Mouse (Mus musculus) kidney, postnatal 25 days (tissue): ENCODE measurements around the gene Mfsd4b1.
"Not testable (repeated sequence)": the region's sequence is repeated elsewhere in the genome, so short reads cannot be mapped to it uniquely, and the experiment has no call there.

Source experiments
- DNase-seq, 2 experiments: peaks; one replicate each; pipeline ENCODE4 v3.0.0; 2021; ENCODE audit warnings: mixed read lengths in 2 of 2

Mfsd4b1 gene

DNA sequence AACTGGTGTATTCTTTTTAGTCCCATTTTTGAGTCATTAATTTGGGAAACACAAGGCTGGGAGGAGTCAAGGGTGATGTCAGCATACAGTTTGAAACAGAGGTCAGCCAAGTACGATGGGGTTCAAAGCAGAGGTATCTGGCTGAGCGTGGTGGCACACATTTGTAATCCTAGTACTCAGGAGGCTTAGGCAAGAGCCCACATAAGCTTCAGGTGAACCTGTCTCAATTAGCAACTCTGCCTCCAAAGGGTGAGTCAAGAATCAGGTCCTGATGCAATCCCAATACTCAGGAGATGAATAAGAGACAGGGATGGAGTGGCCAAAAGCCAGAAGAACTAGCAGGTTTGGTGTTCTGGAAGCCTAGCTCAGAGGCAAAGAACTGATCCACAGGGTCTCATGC lies 7.8 kb upstream of the Mfsd4b1 start:
- DNase-seq, result no peak

DNA sequence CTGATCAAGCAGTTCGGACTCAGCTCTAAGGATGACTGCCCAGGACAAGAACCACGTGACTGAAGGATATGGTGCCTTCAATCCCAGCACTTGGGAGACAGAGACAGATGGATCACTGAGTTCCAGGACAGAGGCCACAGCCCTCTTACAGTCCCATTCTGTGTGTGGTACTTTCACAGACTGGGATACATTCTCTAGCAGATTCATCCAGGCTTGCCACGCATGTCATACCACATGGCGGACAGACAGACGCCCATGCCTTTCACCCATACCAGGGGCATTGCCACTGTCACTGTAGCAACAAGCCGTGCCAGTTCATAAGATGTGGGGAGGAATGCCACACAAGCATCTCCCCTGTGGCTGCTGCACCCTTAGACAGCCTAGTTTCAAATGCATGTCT lies 5.6 kb upstream of the Mfsd4b1 start:
- no peak for DNase-seq

DNA sequence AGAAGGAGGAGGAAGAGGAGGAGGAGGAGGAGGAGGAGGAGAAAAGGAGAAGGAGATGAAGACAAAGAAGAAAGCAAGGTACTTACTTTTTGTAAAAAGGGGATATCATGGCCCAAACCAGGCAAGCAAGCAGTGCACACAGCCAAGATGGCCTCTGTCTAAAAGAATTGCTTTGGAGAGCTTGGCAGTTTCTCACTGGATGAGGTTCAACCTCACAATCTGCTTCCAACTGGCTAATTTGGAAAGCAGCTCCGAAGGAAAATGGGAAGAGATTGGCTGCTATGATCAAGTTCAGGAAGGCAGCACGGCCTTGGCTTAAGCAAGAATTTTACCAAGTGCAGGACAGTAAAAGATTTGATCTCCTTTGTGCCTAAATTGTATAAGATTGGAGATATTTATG lies 4.5 kb upstream of the Mfsd4b1 start:
- no peak for DNase-seq

DNA sequence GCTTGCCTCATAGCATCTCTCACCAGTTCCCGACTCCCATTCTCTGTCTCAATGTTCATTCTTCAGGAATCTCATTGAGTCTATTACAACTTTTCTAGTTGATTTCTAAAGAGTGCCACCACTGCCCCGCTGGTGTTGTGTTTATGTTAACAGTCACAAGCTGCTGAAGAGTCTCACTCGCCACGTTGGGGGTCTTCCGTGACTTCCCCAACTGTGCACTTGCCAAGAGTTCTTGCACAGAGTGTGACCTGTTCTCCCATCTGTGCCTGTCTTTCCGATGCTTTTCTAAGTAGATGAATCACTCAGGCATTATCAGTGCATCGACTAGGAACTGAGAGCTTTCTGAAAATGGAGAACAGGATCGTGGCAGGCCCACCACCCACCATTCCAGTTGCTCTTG lies 3.0 kb upstream of the Mfsd4b1 start:
- DNase-seq, result no peak

DNA sequence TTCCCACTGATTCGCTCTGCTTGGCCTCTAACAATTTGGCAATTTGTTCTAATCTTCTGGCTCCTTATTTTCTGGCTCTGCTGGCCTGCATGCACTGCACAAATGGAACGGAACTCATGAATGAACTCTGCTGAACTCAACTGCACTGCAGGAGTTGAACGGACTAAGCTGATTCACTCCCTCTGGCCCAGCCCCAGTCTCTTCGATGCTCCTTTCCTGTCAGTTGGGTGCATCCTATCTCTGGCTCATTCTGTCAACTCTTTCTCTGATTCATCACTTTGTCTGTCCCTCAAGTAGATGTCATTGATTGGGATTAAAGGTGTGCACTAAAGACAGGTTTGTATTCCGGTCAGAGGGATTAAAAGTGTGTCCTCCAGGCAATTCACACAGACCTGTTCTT lies 1.5 kb upstream of the Mfsd4b1 start:
- DNase-seq, result no peak

DNA sequence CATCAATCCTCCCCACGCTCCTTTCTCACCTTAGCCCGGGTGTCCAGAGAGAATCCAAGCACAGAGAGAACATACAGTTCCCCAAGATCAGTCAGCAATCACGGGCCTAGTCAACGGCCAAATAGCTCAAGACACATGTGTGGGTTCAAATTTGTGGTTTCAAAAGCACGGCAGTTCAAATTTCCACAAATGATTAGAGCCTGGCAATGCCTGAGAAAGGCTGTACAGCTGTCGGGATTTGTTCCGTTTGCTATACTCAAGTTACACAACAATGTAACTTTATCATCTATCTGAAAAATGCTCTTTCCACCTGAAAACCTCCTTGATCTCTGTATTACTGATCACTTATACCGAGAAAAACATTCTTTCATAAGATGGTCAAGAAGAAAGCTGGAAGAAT lies 492 bp upstream of the Mfsd4b1 start:
- DNase-seq, result no peak

DNA sequence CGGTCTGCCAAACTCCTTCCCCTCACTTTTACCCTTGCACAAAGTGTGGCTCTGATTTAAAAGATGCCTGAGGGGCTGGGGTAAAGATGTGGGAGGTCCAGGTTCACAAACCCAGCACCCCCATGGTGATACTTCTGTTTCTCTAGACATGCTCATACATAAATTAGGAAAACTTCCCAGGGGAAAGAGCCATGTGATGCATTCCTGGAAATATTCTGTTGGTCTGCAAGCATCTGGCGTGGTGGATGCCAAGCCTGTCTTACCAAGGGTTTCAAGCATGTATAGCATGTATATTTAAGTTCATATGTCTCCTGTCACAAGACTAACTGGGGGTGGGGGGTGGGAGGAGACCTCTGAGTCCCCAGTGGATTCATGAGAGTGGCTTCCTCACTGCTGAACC lies 4.7 kb downstream of the Mfsd4b1 start:
- peak in 1 of 2 experiments; percentile 14 for DNase-seq

DNA sequence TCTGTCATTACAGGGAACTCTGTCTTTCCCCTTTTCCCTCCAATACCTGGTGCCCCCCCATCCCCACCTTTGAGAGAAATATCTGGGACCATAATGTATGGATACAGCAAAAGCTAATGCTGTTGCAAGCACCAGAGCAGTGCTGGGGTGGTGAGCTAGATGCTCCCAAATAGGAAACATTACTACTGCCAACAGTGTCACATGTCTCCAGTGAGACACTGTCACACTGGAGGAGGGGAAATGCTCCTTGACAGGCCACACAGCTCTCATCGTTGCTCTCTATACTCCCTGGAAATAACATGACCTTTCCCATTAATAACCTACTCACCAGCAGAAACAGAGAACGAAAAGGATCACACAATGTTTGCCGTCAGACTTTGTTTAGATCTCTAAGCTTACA lies 5.6 kb downstream of the Mfsd4b1 start:
- no peak for DNase-seq

DNA sequence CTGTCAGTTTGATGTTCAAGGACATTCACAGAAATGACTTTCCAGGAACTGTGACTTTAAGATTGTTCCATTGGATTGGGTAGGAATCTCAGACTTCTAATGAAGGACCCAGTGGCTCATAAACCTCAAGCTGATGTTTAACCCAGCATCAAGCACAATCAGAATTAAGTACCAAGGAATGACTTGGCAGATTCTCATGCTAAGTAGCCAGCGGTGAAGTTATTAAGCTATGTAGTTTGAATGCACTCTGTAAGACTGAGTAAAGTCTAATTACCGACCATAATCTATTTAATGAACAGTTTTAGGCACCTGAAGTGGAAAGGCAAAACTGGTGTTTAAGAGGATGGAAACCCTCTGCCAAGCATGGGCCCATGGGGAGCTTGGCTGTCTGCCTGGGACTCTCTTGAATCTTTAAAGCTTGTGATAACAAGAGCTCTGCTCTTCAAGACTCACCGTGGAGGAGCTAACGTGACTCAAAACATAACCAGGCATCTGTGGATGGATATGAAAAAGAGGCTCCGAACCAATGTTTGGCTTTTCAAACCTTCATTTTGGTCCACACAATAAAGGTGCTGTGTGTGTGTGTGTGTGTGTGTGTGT lies 6.7 kb downstream of the Mfsd4b1 start:
- DNase-seq, result peak; percentile 53 to 55

DNA sequence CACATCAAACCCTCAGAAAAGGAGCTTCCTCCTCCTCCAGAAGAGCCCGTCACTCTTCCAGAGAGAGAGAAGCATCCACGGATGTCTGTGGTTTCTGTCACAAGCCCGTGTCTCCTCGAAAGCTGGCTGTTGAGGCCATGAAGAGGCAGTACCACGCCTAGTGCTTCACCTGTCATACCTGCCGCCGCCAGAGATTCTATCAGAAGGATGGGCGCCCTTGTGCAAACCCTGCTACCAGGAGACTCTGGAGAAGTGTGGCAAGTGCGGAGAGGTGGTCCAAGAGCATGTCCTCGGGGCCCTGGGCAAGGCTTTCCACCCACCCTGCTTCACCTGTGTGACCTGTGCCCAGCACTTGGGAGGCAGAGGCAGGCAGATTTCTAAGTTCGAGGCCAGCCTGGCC lies 15.5 kb downstream of the Mfsd4b1 start:
- DNase-seq, result no peak

DNA sequence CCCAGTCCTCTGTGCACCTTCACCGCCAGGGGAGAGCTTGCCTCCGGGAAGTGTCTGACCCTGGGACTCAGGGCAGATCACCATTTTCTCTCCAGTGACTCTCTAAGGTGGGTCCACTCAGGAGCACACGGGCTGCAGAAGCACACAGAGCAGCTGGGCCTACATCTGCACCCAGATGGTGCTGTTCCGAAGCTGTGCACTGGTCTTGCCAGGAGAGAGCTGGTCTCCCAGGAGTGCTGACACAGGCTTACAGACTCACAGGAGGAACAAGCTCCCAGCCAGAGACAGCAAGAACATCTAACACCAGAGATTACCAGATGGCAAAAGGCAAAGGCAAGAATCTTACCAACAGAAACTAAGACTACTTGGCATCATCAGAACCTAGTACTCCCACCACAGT lies 16.2 kb downstream of the Mfsd4b1 start:
- not testable (repeated sequence) for DNase-seq

DNA sequence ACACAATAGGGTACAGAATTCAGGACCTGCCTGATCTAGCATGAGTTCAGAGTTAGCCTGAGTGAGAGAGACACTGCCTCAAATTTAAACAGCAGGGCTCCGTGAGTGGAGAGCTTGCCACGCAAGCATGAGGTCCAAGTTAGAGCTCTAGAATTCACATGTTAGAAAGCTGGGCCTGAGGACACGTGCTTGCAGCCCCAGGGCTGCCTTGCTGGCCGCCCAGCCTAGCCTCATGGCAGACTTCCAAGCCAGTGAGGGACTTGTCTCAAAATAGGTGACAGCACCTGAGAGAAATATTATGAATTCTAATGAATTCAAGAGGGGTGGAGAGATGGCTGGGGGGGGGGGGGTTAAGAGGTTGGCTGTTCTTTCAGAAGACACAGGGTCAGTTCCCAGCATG lies 17.1 kb downstream of the Mfsd4b1 start:
- DNase-seq, result peak; percentile 43 to 65

DNA sequence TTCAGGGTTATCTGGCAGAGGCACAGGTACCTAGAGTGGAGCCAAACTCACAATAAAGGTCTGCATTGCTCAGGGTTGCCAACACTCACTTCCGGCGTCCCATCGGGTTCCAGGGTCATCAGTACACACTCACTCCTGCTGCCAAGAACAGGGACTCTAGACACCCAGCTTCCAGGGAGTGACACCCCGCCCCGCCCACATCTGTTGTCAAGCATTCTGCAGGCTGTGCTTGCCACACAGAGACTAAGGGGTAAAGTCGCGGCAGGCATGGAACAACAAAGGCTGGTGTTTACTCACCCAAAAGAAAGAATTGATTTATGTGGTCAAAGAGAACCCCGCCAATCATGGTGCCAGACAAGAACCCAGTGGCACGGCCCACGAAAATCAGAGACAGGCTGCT lies 18.1 kb downstream of the Mfsd4b1 start:
- peak in 1 of 2 experiments; percentile 51 for DNase-seq

DNA sequence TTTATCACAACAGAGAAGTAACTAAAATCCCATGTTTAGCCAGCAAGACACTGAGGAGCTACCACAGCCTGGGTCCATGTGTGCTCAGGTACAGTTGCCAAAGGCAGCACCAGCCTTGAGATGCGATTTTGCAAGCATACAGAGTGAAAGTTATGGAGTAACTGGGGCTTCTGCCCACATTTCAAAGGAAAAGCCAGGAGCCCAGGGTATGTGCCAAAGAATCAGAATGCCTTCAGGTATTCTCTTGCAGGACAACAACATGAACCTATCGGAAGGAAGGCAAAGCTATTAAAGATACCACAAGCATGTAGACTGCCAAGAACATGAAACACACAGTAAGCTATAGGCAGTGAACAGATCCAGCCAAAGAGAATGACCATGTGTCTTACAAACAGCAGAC lies 24.3 kb downstream of the Mfsd4b1 start:
- DNase-seq, result no peak

DNA sequence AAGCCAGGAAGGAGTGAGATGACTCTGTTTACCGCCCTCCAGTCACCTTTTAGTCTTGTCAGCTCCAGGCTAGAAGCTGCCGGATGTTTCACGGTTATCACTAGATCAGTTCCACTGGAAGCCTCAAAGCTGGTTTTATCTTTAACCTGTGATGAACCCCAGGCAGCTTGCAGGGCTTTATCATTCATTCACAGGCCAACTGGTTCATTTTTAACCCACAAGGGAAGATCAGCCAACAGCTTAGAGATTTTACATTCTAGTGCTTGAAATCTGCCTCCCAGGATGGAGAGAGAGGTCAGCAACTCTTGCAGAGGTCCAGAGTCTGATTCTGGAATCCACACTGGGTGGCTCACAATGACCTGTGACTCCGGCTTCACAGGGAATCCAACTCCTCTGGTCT lies 33.9 kb downstream of the Mfsd4b1 start:
- DNase-seq, result peak; percentile 55 to 85

DNA sequence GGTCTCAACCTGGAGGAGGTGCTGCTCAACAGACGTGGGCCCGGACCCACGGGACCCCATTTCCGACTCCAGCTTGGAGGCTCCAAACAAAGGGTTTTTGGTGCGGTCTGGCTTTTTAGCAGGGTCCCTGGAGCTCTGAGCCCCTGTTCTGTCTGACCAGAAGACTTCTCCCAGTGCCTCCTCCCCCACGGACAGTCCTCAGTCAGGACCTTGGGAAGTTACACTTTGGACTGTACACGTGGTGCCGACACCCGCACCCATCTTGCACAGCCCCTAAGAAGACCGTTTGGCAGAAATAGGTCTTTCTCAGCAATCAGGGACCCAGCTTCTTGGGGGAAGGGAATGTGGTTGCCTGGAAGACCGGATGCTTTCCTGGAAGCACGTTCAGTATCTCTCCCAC lies 38.6 kb downstream of the Mfsd4b1 start, which contains the start of gene Mfsd4b5:
Gene Mfsd4b5, minus strand, starts transcription at position 181 of the 400 bp plus-strand sequence.
- peak; percentile 80 to 91 for DNase-seq

DNA sequence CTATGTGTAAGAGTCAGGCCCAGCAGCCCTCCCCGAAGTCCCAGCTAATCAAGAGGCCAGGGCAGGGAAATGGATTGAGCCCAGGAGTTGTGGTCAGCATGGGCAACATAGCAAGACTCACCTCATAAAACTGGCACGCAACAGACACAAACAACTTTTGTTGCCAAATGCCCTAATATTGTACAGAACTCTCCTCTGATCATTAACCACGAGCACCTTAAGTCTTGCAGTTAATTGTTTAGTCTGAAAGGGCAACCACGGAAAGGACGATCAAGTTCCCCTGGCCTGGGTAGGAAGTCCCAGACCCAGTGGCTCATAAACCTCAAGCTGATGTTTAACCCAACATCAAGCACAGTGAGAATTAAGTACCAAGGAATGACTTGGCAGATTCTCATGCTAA lies 42.5 kb downstream of the Mfsd4b1 start:
- peak; percentile 74 to 90 for DNase-seq

DNA sequence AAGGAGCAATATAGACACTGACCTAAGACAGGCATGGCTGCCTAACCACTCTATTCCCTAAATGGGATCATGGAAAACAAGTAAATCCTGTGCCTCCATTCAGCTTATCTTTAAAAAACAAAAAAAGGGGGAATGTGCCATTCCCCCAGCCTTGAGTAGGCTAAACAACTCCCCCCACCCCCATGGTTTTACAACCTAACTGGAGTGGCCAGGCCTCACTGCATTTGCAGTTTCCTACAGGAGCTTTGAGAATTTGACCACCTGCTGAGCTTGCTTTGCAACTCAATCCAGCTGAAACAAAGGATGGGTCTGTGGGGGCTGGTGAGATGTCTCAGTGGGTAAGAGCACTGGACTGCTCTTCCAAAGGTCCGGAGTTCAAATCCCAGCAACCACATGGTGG lies 46.8 kb downstream of the Mfsd4b1 start:
- DNase-seq, result no peak

DNA sequence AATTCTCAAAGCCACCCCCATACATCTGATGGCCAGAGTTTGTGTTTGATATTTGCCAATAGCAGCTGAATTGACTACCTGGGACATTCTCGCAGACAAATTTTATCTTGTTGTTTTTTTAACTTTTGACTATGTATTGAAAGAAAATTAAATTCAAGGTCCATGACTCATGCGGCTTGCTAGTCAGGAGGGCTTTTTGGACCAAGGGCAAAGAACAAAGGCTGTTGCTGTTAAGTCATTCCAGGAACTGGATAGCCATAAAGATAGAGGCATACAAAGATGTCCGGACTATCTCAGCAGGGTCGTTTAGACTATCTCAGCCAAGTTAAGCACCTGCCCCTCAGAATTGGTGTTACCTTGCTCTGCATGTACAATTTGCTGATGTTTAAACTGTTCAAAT lies 47.7 kb downstream of the Mfsd4b1 start:
- no peak for DNase-seq

DNA sequence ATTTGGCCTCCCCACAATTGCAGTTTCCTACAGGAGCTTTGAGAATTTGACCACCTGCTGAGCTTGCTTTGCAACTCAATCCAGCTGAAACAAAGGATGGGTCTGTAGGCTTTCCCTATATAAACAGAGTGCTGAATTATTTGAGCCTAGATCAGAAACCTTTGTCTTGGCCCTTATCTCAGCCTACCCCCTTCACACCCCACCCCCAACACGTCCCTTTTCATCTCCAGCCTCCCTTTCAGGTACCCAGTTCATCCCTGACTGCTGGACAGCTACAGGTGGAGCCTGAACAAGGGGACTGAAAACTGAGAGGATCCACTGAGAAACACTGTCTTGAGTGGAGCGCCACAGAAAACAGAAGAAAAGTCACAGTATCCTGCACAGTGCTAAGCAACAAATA lies 49.3 kb downstream of the Mfsd4b1 start:
- DNase-seq, result no peak

DNA sequence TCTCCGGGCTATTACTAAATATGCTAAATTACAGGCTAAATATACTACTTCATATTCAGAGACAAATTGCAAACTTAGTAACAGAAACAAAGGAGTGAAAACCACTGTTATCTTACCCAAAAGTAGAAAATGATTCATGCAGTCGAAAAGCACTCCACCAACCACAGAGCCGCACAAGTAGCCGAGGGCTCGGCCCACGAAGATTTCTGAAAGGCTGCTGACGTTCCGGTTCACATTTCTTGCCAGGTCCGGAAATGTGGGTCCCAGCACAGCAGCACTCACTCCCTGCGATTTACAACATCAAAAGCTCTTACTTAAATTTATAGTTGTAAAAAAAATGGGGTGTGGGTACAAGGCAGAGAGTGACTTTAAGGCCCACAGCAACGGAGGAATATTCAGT lies 50.1 kb downstream of the Mfsd4b1 start:
- no peak for DNase-seq

DNA sequence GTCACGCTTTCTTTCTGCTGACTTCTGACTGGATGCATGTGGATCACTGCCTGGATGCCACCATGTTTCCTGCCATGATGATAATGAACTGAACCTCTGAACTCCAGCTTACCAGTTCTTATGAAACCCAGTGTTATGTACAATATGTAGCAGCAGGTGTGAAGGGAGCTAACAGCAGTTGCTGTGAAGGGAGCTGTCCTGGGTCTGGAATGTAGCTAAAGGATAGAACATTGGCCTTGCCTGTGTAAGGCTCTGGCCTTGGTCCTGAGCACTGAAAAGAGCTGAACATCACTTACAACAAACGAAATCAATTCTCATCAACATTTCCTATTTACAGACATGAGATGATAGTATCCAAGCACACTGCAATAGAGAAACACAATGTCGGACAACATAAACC lies 57.6 kb downstream of the Mfsd4b1 start:
- DNase-seq, result no peak

DNA sequence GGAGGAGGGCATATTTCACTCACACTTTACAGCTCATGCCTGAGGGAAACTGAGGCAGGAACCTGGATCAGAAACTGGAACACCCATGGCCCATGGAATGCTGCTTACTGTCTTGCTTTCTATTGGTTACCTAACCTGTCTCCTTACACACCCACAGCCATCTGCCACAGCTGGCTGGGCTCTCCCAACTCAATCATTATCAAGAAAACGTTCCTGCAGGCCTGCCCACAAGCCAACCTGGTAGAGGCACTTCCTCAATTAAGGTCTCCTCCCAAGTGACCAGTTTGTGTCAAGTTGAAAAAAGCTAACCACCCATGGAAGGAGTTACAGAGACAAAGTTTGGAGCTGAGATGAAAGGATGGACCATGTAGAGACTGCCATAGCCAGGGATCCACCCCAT lies 63.2 kb downstream of the Mfsd4b1 start:
- DNase-seq, result no peak

DNA sequence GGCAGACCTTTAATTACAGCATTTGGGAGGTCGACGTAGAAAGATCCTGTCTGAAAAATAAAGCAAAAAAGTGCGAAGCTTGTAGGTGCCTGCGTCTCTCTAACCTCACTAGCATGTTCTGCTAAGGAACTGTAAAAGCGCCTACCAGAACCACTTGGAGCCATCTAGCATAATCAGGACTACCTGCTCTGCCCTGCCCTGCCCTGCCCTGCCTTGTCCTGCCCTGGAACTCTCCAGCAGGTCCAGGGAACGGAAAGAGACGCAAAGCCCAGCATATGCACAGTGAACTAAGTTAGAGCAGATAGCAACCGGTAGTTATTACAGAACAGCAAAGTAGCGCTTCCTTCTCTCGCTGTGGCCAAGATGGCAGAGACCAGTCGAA lies 64.6 kb downstream of the Mfsd4b1 start:
- no peak for DNase-seq

DNA sequence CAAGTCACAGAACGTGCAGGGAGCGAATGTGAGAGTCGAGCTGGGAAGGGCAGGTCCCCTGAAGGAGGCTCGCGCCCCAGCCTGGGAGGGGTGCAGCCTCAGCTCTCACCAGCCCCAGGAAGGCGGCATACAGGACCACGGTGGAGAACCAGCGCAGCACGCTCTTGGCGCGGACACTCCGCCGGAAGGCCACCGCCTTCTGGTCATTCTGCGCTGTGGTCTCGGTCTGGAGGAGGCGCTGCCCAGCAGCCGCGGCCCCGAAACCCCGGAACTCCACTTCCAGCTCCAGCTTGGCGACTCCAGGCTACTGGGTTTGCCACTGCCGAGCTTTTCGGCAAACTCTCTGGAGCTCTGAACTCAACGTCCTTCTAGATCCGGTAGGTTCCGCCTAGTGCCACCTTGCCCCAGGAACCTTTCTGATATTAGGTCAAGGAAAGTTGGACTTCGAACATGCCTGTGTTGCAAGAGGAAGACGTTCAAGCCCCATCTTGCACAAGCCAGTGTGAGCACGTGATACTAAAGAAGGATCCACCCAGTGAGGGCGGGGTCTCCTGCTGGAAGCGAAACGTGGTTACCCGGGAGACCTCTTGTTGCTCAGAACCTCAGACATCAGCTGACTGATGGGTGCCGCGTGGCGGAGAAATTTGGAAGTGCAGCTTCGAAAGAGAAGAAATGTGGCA lies 65.2 kb downstream of the Mfsd4b1 start, which contains the start of gene Mfsd4b3:
Gene Mfsd4b3, minus strand, starts transcription at position 393 of the 680 bp plus-strand sequence.
- peak; percentile 99 for DNase-seq
